Mouse (Mus musculus) heart, embryonic 13.5 days (tissue): ENCODE data around the gene Tmem100. TPM values are rescaled to one million over a fixed set of nuclear protein-coding genes. Genes with fewer than 3 reads are reported as not detected.

Source experiments
- ATAC-seq: fragments of 200-750 bp; cut with Nextera tagmentation; 2 replicates; pipeline ENCODE4 v1.8.0; 2017; ENCODE audit warnings: moderate TSS enrichment; ENCODE audit not compliant: insufficient number of reproducible peaks, low FRiP score, low TSS enrichment; ENCODE audit errors: extremely low read depth
- H3K27ac ChIP-seq: fragments of 300-500 bp; sonication (generic); replicated peaks from 2 replicates; pipeline ENCODE4 v1.5.1; 2015; ENCODE audit warnings: moderate library complexity, mild to moderate bottlenecking, inconsistent platforms
- H3K27me3 ChIP-seq: fragments of 300-500 bp; sonication (generic); replicated peaks from 2 replicates; pipeline ENCODE4 v1.6.1; 2015; ENCODE audit warnings: mild to moderate bottlenecking, inconsistent platforms
- H3K36me3 ChIP-seq: fragments of 300-500 bp; sonication (generic); 2 replicates; pipeline ENCODE4 v1.6.1; 2015; ENCODE audit warnings: mild to moderate bottlenecking, inconsistent platforms
- H3K4me1 ChIP-seq: fragments of 300-500 bp; sonication (generic); 2 replicates; pipeline ENCODE4 v1.6.1; 2015; ENCODE audit warnings: inconsistent platforms
- H3K4me2 ChIP-seq: fragments of 300-500 bp; sonication (generic); 2 replicates; pipeline ENCODE4 v1.6.1; 2015; ENCODE audit warnings: inconsistent platforms, mild to moderate bottlenecking, moderate library complexity
- H3K4me3 ChIP-seq: fragments of 300-500 bp; sonication (generic); 2 replicates; pipeline ENCODE4 v1.5.1; 2015; ENCODE audit warnings: moderate library complexity, mild to moderate bottlenecking, inconsistent platforms
- H3K9ac ChIP-seq: fragments of 300-500 bp; sonication (generic); 2 replicates; pipeline ENCODE4 v1.6.1; 2015; ENCODE audit warnings: inconsistent platforms, mild to moderate bottlenecking, moderate library complexity
- H3K9me3 ChIP-seq: fragments of 300-500 bp; sonication (generic); 2 replicates; pipeline ENCODE4 v1.6.1; 2016; ENCODE audit warnings: inconsistent platforms
- WGBS: fragments of 180-500 bp; shearing (Covaris S2); methylation state at CpG from one replicate; pipeline ENCODE4 v1.1.7; 2015; ENCODE audit warnings: mixed read lengths; 5-methylcytosine and 5-hydroxymethylcytosine counted together
- polyA plus RNA-seq: library from polyadenylated mRNA; unstranded; fragments of >200 nt; fragmentation: Nextera tagmentation; extraction: Ambion mirVana; gene quantifications from 2 replicates; pipeline ENCODE4 v1.2.1, GENCODE M21; 2015

Gene Tmem100
- polyA plus RNA-seq, 1 experiment from 2014 or later, result 11.4 TPM

DNA sequence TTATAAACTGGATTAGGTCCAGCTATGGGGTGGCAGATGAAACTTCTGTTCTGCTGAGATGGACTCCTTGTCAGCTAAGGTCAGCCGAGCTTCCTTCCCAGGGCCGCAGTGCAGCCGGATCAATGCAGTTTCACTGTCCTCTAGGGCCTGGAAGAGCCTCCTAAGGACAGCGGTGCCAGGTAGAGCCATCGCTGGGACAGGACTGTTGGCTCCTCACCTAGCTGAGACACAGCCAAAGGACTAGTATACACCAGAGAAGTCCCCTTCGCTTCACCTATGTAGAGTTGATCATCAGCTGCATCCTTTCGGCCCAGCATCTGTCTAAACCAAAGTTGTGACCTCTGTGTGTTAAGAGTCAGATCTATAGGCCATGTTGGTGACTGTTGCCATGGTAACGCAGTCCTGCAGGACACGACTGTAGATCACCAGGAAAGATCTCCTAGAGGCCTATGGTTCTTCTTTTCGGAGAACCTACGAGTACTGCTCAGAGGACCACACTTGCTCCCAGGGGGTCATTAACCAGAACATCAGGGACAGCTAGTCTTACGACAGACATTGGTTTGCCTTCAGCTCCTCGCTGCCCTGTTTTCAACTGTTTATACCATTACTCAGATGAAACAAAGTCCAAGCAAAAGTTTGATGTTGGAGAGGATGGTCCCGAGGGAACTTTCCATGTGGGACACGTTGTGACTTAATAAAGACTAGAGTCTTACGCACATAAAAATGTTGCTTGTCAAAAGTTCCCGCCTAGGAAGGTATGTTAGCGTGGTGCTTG is 31.0 kb upstream of the Tmem100 start:
- no peaks in the 10 kb centered on the region for H3K9me3 ChIP-seq
- no peak overlapping the region for H3K27ac ChIP-seq
- ATAC-seq, result no peak
- no peak overlapping the region for H3K9ac ChIP-seq
- H3K4me3 ChIP-seq, result no peak overlapping the region
- no peak overlapping the region for H3K4me2 ChIP-seq
- no peaks in the 10 kb centered on the region for H3K36me3 ChIP-seq
- peaks cover 17% of the 10 kb centered on the region for H3K4me1 ChIP-seq
- WGBS, result 86% methylated on average over 18 of the region's 18 CpGs
- no peaks in the 10 kb centered on the region for H3K27me3 ChIP-seq

DNA sequence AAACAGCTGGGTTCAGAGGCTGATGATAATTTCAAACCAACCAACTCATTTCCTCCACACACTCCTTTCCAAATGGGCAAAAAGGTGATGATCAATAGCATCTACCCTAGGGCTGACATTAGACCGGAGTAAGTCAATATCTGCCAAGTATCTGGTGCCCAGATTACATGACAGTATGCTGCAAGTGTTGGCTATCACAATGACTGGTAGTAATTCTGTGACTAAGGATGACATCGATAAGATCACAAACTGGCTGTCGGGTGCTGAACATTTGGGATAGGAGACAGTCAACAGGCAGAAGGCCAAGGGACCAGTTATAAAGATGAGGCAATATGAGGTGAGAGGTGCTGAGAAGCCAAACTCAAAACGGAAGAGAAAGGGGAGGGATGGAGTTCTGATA is 29.5 kb upstream of the Tmem100 start:
- 86% methylated on average over 4 of the region's 4 CpGs for WGBS
- ATAC-seq, result no peak

DNA sequence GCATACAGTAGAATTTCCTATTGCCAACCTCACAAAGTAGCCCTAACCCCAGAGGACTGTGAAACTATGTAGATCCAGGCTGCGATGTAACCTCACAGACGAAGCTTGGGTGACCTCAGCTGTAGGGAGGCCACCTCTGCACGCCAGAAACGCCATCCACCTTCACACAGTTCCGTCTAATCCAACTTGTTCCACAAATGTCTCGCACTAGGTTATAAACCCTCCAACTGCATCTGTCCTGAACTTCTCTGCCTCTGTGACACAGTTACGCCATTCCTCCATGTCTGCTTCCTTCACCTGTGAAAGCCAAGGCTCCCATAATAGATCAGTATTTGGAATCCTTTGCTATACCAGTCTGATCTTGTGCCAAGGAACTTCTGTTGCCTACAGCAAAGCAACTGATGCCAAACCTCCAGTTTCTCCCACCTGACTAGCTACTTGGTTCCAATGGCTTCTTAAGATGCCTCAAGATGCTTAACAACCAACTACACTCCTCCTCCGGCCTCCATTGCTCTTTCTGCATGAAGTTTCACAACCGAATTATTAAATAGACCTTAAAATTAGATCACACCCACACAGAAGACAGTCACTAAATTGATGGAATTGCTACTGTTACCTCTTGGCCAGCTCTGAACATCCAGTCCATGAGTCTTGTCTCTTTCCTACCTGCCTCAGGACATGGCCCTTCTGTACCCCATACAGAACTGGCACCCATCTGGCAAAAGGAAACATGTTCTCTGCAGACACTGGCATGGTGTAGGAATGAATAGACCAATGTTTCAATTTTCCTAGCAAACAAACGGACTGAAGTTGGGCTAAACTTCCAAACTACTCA is 28.5 kb upstream of the Tmem100 start:
- ATAC-seq, result no peak
- Histone ChIP-seq H3K27me3 (no peaks in the 10 kb centered on the region), H3K9ac (peak overlapping the region; percentile 87), H3K9me3 (no peaks in the 10 kb centered on the region), H3K4me1 (peaks cover 12% of the 10 kb centered on the region), H3K4me2 (peak overlapping the region; percentile 93), H3K36me3 (no peaks in the 10 kb centered on the region), H3K4me3 (peak overlapping the region; percentile 75), H3K27ac (no peak overlapping the region)
- WGBS, result 83% methylated on average over 10 of the region's 10 CpGs

More for the DNA sequence above, 29.5 kb upstream of the Tmem100 start:
- no peak overlapping the region for H3K4me3 ChIP-seq
- no peak overlapping the region for H3K4me2 ChIP-seq
- no peaks in the 10 kb centered on the region for H3K27me3 ChIP-seq
- H3K27ac ChIP-seq, result no peak overlapping the region
- H3K36me3 ChIP-seq, result no peaks in the 10 kb centered on the region
- peaks cover 9% of the 10 kb centered on the region for H3K4me1 ChIP-seq
- no peaks in the 10 kb centered on the region for H3K9me3 ChIP-seq
- no peak overlapping the region for H3K9ac ChIP-seq

DNA sequence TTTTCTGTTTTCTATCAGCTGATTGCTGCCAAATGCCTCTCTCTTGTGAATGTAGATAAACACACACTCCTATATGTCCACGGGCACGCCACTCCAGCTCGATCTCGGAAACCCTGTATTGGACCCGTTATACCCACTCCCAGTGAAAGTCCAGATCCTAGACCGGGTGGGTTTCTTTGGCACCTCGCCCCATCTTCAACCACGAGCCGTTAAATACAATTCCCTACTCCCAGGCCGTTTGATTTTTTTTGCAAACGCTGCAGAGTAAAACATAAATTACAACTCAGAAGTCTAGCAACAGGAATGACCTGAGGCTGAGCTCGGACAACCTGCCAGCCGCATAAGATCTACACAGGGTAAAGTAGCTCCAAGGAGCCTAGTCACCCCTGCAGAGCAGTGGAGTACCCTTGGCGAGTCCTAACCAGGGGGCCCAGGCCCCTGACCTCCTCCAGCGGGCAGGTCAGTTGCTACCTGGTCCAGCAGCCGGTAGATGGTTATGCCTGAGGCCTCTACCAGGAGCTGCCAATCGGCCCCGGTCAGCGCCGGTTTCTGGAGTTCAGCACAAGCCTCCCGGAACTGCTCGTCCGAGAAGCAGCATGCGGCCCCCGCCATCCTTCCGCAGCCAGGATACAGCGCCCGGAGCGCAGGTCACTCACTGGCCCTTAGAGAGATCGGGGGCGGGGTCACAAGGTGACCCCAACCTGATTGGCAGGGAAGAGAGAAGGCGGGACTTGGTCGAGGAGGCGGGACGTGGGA is 27.7 kb upstream of the Tmem100 start, which contains the start of gene Pctp:
Pctp (minus strand) TSS at position 664 of the 756 bp plus-strand sequence.
- H3K4me1 ChIP-seq, result peaks cover 12% of the 10 kb centered on the region
- H3K27ac ChIP-seq, result peak within 1 kb of the TSS; percentile 48; the same call in 1 of the 2 replicates
- no peaks in the 10 kb centered on the region for H3K9me3 ChIP-seq
- H3K27me3 ChIP-seq, result no peaks in the 10 kb centered on the region
- 10% methylated on average over 35 of the region's 35 CpGs for WGBS
- peak within 1 kb of the TSS; percentile 93 for H3K4me2 ChIP-seq
- H3K4me3 ChIP-seq, result peak within 1 kb of the TSS; percentile 75
- H3K36me3 ChIP-seq, result no peaks in the 10 kb centered on the region
- H3K9ac ChIP-seq, result peak within 1 kb of the TSS; percentile 87
- ATAC-seq, result peak; percentile 88

DNA sequence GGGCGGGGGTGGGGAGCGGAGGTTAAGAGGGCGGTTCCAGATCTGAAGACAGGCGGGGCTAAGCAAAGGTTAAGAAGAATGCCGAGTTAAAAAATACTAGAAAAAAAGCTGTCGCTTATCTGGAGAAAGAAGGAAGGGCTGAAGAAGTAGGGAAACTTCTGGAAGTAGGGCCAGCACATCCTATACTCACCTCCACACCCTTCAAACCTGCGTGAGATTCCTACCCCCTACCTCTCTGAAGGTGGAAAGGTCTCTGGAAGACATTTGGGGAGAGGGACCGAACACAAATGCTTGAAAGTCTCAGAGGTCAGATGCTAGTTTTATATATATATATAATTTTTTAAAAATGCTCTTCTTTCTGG is 27.2 kb upstream of the Tmem100 start:
- Histone ChIP-seq H3K4me1 (peaks cover 12% of the 10 kb centered on the region), H3K27ac (no peak overlapping the region), H3K9ac (peak overlapping the region; percentile 87), H3K36me3 (no peaks in the 10 kb centered on the region), H3K27me3 (no peaks in the 10 kb centered on the region), H3K4me2 (peak overlapping the region; percentile 93), H3K9me3 (no peaks in the 10 kb centered on the region), H3K4me3 (peak overlapping the region; percentile 75)
- ATAC-seq, result no peak
- WGBS, result 10% methylated on average over 8 of the region's 8 CpGs

DNA sequence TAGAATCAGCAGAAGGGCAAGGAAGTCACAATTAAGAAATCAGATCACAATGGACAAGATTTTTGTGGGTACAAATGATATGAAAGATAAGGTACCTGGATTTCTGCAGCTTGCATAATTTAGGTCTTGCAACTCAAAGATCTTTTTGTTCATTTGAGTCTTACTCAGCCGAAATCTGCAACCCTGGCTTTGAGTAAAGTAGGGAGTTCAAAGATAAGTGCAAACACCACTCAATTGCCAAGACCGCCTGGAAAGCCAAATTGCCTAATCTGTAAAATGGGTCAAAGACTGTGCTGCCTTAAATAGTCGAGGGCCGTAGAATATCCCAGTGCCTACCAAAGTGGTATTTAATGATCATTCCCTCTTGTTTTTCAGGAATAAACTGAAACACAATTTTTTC is 26.8 kb upstream of the Tmem100 start:
- WGBS, result 74% methylated on average over 4 of the region's 4 CpGs

DNA sequence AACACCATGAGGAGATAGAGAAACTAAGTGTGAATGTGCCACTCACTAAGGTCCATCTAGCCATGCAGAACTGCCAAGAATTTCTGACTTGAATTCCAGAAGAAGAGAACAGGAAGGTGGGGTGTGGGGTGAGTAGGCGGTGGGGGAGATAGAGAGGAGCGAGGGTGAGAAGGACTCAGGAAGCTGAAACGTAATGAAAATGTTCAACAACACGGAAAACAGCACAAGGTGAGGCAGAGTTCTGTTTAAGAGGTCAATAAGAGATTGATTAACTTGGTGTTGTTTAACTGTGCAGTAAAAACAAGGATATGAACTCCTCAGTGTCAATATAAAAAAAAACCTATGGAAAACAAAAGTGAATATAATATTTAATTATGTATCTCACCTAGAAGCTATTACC is 24.0 kb upstream of the Tmem100 start:
- ATAC-seq, result no peak
- Histone ChIP-seq H3K27ac (no peak overlapping the region), H3K4me1 (peaks cover 12% of the 10 kb centered on the region), H3K4me2 (no peak overlapping the region), H3K9ac (no peak overlapping the region), H3K36me3 (no peaks in the 10 kb centered on the region), H3K27me3 (no peaks in the 10 kb centered on the region), H3K4me3 (no peak overlapping the region), H3K9me3 (no peaks in the 10 kb centered on the region)
- WGBS, result 28% methylated on average over 4 of the region's 4 CpGs

More for the DNA sequence above, 26.8 kb upstream of the Tmem100 start:
- Histone ChIP-seq H3K4me2 (peak overlapping the region; percentile 93), H3K9ac (no peak overlapping the region), H3K4me3 (peak overlapping the region; percentile 75; the same call in 1 of the 2 replicates), H3K27me3 (no peaks in the 10 kb centered on the region), H3K27ac (no peak overlapping the region), H3K4me1 (peaks cover 12% of the 10 kb centered on the region), H3K36me3 (no peaks in the 10 kb centered on the region), H3K9me3 (no peaks in the 10 kb centered on the region)
- no peak for ATAC-seq

DNA sequence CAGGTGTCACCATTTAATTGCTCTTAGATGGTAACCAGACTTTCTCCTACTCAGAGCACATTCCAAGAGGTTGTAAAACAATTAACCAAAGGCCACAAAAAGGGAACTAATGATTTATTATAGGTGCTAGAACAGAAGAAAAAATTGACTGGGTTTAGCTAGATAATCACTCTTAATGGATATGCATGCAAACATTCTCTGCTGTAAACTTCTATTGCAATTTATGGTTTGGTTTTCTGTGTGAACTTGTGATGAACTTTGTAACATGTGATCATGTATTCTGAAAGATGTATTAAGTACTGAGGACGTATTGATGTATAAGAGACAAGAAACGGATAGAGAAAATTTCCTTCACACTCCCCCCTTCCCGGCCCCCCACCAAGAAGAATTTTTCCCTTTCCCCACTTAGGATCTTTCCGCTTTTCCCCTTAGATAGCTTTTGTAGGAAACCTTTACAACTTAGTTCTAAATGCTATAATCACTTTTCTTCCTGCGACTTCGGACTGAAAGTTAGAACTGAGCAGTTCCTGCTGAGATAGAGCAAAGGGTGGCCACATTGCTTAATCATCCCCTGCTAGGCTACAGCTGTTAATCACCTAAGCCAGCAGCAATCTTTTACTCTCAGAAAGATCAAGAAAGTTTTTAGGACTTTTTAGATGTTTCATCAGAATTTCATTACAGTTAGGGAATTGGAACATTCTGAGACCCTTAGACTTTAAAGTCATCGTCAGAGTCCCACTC is 22.2 kb upstream of the Tmem100 start:
- no peak overlapping the region for H3K4me3 ChIP-seq
- H3K27me3 ChIP-seq, result no peaks in the 10 kb centered on the region
- H3K36me3 ChIP-seq, result no peaks in the 10 kb centered on the region
- 0 out of 2 replicates have a peak, but pooled peaks cover 3% of the 10 kb centered on the region for H3K4me1 ChIP-seq
- no peak overlapping the region for H3K4me2 ChIP-seq
- no peak for ATAC-seq
- H3K27ac ChIP-seq, result no peak overlapping the region
- H3K9ac ChIP-seq, result no peak overlapping the region
- no peaks in the 10 kb centered on the region for H3K9me3 ChIP-seq
- 33% methylated on average over 7 of the region's 7 CpGs for WGBS

DNA sequence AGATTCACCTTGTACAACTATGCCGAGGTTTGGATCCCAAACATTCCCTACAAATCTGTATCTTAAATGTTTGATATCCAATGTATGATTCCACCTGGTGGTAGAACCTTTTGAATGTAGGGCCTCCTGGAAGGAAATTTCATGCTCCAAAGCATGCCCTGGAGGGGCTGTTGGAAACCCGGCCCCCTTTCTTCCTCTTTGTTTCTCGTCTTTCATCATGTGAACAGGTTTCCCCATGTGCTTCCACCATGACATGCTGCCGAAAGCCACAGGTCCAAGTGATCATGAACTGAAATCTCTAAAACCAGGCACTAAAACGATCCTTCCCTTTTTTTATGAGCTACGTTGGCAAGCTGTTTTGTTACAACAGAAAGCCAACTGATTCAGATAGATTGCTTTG is 16.5 kb upstream of the Tmem100 start:
- Histone ChIP-seq H3K36me3 (no peaks in the 10 kb centered on the region), H3K9ac (no peak overlapping the region), H3K4me1 (no peaks in the 10 kb centered on the region), H3K4me2 (no peak overlapping the region), H3K9me3 (no peaks in the 10 kb centered on the region), H3K27ac (no peak overlapping the region), H3K27me3 (peaks cover 10% of the 10 kb centered on the region; the same call in 1 of the 2 replicates), H3K4me3 (no peak overlapping the region)
- 77% methylated on average over 6 of the region's 6 CpGs for WGBS
- ATAC-seq, result no peak

DNA sequence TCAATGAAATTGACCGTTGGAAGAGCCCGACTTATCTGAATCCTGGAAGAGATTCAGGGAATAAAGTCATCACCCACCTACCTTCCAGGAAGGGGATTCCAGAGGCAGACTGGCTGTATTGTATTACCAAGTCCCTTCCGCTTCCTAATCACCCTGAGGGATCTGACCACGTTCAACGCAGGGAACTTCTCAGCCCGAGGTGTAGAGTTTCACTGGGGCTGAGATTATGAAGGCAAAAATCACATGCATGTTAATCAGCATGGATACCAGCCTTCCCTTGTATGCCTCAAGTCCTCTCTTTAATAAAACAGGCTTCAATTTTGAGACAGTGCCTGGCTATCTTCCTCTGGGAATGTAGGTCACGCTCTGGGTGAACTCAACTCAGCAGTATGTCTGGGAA is 14.9 kb upstream of the Tmem100 start:
- Histone ChIP-seq H3K27me3 (peaks cover 12% of the 10 kb centered on the region; the same call in 1 of the 2 replicates), H3K36me3 (no peaks in the 10 kb centered on the region), H3K9ac (no peak overlapping the region), H3K4me3 (no peak overlapping the region), H3K4me1 (no peaks in the 10 kb centered on the region), H3K27ac (no peak overlapping the region), H3K4me2 (no peak overlapping the region), H3K9me3 (no peaks in the 10 kb centered on the region)
- no peak for ATAC-seq
- 51% methylated on average over 7 of the region's 7 CpGs for WGBS
